Mouse (Mus musculus): ENCODE measurements around the gene A630095E13Rik. TPM values are rescaled to one million over a fixed set of nuclear protein-coding genes. Genes with fewer than 3 reads are reported as not detected.

Gene A630095E13Rik
- not detected for polyA plus RNA-seq (2015; fragmentation: Illumina TruSeq; extraction: RNeasy Lipid Tissue Mini Kit (QIAGEN cat#74804); ENCODE audit: insufficient read depth, low replicate concordance)

DNA sequence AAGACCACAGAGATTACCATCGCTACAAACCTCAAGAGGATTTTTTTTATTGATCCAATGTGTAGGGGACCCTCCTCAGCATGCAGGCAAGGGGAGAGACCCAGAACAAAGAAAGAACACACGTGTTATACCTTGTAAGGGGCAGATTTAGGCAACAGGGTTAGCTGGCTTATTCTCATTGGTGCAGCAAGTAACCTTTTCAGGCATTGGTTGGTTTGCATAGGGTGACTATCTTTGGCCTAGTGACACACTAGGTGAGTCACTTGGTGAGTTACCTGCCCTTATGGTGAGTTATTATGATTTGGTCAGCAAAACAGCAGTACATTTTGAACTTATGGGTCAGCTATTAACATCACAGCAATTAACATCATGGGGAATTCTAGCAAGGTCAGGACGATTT is at the start of gene A630095E13Rik:
Gene A630095E13Rik, minus strand, starts transcription at position 101 of the 400 bp plus-strand sequence.

DNA sequence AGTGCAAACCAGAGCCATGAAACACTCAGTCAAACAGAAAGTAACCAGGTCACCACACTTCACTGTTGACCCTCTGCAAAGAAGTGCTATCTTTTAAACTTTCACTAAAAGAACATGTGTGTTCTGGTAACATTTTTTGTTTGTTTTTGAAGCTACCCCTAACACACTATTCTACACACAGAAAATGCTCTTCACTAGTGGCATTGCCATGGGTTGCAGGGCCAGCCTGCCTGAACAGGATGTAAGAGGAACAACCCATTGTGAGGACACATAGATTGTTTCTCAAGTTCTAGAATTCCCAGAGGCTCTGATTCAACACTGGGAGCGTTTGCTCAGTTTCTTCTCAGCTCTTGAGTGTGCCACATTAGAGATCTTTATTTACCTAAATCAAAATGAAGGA is 49.7 kb upstream of the A630095E13Rik start, which contains the start of gene Acrv1:
Gene Acrv1, plus strand, starts transcription at position 301 of the 400 bp plus-strand sequence.

Other genes with a start within 250 kb of the A630095E13Rik start
- gene Gm7257, start 211.5 kb downstream of the A630095E13Rik start, polyA plus RNA-seq (2015; fragmentation: Illumina TruSeq; extraction: RNeasy Lipid Tissue Mini Kit (QIAGEN cat#74804); ENCODE audit: insufficient read depth, low replicate concordance) = not detected
- not detected for gene Gm9513, start 167.7 kb downstream of the A630095E13Rik start, polyA plus RNA-seq (2015; fragmentation: Illumina TruSeq; extraction: RNeasy Lipid Tissue Mini Kit (QIAGEN cat#74804); ENCODE audit: insufficient read depth, low replicate concordance)
- gene Gm5615, start 101.4 kb downstream of the A630095E13Rik start, polyA plus RNA-seq (2015; fragmentation: Illumina TruSeq; extraction: RNeasy Lipid Tissue Mini Kit (QIAGEN cat#74804); ENCODE audit: insufficient read depth, low replicate concordance) = not detected
- not detected for gene Gm17689, start 60.7 kb downstream of the A630095E13Rik start, polyA plus RNA-seq (2015; fragmentation: Illumina TruSeq; extraction: RNeasy Lipid Tissue Mini Kit (QIAGEN cat#74804); ENCODE audit: insufficient read depth, low replicate concordance)
- gene Acrv1, start 49.8 kb upstream of the A630095E13Rik start, polyA plus RNA-seq (2015; fragmentation: Illumina TruSeq; extraction: RNeasy Lipid Tissue Mini Kit (QIAGEN cat#74804); ENCODE audit: insufficient read depth, low replicate concordance) = not detected
- 7.3 TPM for gene Chek1, start 83.7 kb upstream of the A630095E13Rik start, polyA plus RNA-seq (2015; fragmentation: Illumina TruSeq; extraction: RNeasy Lipid Tissue Mini Kit (QIAGEN cat#74804); ENCODE audit: insufficient read depth, low replicate concordance)
- gene Stt3a, start 124.3 kb upstream of the A630095E13Rik start, polyA plus RNA-seq (2015; fragmentation: Illumina TruSeq; extraction: RNeasy Lipid Tissue Mini Kit (QIAGEN cat#74804); ENCODE audit: insufficient read depth, low replicate concordance) = 215 TPM
- 83.6 TPM for gene Ei24, start 154.0 kb upstream of the A630095E13Rik start, polyA plus RNA-seq (2015; fragmentation: Illumina TruSeq; extraction: RNeasy Lipid Tissue Mini Kit (QIAGEN cat#74804); ENCODE audit: insufficient read depth, low replicate concordance)
- 1.3 TPM for gene Fez1, start 178.5 kb upstream of the A630095E13Rik start, polyA plus RNA-seq (2015; fragmentation: Illumina TruSeq; extraction: RNeasy Lipid Tissue Mini Kit (QIAGEN cat#74804); ENCODE audit: insufficient read depth, low replicate concordance)

Data from spleen, adult 10 weeks (tissue).